Mouse (Mus musculus): ENCODE results near the gene Timp4. TPM values are rescaled to one million over a fixed set of nuclear protein-coding genes. Genes with fewer than 3 reads are reported as not detected.

The Timp4 gene
- 0.07 TPM for polyA plus RNA-seq (2017; shearing (Covaris generic))

GRCm38 (mm10) chr6:115252099-115252873 lies at the start of gene Timp4:
Gene Timp4 (minus strand): TSS chr6:115252205.

GRCm38 (mm10) chr6:115227043-115227442 lies 25.0 kb downstream of the Timp4 start, which contains the start of gene Gm17482:
Gene Gm17482 (plus strand): TSS chr6:115227343.

Other genes with a start within 250 kb of the Timp4 start
- 39.9 TPM for gene Tamm41, start 214.3 kb downstream of the Timp4 start, polyA plus RNA-seq (2017; shearing (Covaris generic))
- not detected for gene Syn2, start 117.3 kb downstream of the Timp4 start, polyA plus RNA-seq (2017; shearing (Covaris generic))
- gene Gm17482, start 24.9 kb downstream of the Timp4 start, polyA plus RNA-seq (2017; shearing (Covaris generic)) = not detected
- gene Pparg, start 108.7 kb upstream of the Timp4 start, polyA plus RNA-seq (2017; shearing (Covaris generic)) = 1.1 TPM

Data from CD4-positive, CD25-positive, alpha-beta regulatory T cell (primary cell).